Mouse (Mus musculus) cerebellum, adult 9-10 months (tissue): ENCODE measurements at regions not wholly inside any gene's neighbourhood (a gene's known extent, or its start where the extent isn't known, plus 50 kb on each side); places are given as distances from the start of the nearest gene placed in this dataset.

ENCODE experiments used
- DNase-seq: peaks from one replicate; pipeline ENCODE4 v3.0.0; 2022

DNA sequence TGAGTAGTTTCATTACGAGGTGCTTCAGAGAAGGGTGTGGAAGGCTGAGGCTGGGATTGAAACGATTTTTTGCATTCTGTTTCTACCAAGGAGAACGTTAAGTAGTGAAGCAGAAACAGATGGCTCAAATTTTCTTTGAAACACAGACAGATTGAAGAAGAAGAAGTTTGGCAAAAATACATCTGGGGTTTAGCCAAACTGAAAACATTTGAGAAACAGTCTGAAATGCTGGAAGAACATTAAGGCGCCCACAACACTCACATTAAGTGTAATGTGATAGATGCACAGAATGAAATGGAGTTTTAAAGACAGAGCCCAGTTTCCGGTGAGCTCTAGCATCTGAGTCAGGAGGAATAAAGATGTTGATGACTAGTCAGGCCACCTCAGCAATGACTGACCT lies 275.5 kb downstream of the Gm5447 start:
- DNase-seq, result no peak

DNA sequence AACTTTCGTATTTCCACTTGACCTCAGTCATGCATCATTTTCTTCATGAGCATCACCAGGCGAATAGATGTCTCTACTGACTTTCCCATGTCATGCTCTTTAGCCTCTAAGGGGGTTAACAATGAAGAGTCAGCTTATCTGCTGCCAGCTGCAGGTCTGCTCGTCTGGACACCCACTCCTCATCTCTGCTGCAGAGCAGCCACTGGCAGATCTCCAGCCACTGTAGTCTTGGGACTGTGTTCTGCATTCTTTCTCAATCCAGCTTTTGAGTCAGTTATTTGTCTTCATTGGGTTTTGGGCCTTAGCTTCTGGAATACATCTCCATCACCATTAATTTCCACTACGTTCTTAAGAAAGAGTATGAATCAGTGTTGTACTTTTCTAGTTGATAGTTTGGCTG lies 280.0 kb downstream of the Gm5447 start:
- DNase-seq, result no peak

DNA sequence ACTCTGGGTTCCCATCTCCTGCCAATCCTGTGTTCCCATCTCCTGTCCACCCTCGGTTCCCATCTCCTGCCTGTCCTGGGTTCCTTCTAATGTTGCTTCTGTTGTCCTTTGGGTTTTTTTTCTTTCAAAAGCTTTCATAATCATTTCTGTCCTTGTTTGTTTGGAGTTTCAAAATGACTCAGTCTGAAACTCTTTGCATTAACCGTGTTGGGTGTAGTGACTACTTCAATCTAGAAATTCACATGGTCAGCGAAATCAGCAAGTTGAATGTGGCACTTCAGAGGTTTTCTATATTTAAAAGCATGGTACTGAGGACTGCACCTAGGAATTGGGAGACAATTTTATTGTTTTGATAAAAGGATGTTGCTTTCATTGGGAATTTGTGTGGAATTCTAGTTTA lies 280.7 kb downstream of the Gm5447 start:
- DNase-seq, result no peak

DNA sequence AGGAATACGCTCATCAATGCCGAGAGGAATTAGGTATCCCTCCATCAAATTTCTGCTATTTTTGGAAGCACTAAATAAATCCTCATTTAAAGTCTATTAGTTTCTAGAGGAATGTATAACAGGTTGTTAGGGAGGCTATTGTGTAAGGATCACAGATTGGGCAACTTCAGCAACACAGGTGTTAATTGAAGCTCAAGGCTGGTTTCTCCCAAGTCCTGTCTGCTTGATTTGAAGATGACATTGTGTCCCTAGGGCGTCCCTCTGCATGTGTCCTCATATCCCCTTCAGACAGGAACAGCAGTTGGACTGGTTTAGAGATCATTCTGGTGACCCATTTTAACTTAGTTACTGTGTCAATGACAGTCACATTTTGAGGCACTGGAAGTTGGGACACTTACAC lies 281.5 kb downstream of the Gm5447 start:
- no peak for DNase-seq

DNA sequence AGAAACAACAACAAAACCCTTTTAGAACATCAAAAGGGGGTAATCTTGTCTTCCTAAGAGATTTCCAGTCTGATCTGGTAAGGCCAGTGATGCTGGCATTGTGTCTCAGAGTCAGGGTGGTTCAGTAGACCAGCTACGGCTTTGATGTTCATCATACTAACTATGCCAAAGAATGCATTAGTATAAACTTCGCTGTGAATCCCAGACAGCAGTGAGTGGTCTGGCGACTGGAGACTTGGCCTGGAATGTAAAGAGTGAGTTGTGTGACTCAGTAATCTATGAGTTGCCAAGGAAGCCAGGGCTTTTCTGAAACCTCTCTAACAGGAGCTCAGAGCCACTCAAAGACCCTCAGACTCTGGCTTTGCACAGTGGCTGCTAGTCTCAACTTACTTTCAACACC lies 288.1 kb upstream of the Foxq1 start:
- no peak for DNase-seq

DNA sequence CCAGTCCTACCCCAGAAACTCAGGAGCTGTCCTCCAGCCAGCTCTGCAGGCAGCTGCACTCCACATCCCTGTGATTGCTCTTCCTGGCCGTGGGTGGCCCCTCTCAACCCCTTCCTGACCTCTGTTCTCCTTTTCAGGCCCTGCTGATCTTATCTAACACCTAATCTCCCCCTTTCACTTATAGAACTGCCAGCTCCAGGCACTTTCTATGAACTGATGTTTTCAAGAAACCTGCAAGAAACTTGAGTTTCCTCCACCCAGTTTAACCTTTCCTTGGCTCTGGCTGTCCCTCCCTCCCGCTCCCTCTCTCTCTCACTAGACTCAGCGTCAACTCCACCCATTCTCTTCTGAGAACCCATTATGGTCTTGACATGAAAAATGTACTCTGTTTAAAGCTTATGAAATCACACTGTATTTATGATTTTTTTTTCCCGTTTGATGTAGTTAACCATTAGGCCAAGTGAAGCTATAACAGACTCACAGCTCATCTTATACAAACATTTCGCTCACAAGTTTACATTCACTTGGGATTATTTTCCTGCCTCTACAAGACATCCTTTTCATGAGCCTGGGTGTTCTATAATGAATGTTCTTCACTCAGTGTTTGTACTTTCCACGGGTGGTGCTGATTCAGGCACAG lies 279.8 kb upstream of the Foxq1 start:
- DNase-seq, result no peak

DNA sequence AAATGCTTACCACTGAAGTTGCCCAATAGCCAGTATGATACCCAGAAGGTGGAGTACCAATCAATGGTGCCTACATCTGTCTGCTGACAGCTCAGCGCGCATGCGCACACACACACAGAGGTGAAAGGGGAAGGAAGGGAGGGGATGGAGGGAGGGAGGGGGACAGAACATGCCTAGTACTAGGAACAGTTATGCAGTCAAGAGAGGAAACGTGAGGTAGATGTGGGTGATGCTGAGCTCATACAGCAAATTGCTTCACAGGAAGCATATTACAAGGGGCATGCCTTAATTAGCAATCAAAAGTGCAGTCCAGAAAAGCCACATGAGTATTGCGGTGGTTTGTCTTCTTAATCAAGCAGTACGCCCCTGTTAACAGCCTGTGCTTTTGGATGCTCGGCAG lies 265.3 kb upstream of the Foxq1 start:
- DNase-seq, result no peak

DNA sequence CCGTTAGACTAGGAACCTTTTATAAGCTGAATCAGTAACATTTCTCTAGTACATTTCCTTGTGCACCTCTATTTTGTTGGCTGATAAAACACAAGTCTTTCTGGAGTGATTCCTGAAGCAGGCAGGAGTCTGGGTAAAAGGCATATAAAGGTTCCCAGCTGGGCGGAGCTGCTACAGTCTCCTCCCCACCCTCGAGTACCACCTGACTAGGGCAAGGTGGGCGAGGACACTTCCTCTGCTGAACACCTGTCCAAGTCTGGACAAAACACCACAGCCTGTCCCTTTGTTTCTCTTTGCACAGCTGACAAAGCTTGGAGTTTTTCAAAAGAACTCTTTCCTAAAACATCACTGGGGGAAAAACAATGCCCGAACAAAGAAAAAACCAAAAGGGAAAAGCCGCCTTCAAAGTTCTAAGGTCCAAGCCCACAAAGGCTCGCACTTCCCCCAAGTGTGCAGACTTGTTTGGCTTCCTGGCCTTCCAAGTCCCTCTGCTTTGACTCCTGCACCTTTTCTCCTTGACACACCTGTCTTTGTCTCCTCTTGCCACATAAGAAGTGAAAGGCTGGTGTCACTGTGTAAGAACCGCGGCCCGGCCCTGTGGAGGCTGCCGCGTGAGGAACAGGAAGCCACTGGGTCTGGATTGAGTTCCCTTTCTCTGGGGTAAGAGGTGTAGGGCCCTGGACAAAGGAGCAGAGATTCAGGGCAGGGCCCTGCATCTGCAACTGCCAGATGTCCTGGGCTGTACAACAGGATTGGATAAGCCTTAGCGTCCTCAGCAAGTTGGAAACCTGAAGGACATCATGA lies 263.1 kb upstream of the Foxq1 start:
- DNase-seq, result no peak

DNA sequence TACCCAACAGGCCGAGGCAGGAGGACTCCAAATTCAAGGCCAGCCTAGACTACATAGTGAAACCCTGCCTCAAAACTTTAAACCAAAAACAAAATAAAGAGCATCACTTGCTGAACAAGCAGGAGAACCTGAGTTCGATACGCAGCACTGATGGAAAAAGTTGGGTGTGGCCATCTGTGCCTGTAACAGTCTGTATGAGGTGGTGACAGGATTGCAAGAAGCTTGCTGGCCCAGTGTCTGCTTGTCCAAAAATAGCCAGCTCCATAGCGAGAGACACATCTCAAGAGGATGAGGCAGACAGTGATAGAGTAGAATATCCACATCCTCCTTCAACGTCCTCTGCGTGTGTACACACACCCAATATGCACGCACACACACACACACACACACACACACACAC lies 261.9 kb upstream of the Foxq1 start:
- DNase-seq, result no peak

DNA sequence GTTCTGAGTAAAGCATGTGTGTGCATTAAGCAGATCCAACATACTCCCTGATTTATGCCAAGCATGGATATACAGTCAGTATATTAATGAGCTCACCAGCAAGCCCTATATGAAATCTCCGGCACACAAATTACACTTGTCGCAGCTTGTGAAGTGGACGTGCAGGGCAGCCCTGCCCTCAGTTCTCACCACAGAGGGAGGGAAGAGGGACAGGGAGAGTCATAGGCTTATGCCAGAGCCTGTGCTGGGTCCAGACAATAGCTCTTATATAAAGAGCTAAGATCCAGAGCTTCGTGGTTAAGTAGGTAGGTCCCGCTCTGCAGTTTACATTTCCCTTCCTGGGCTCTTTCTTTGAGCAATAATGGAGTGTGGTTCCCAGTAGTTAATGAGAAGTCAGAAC lies 252.7 kb upstream of the Foxq1 start:
- no peak for DNase-seq

DNA sequence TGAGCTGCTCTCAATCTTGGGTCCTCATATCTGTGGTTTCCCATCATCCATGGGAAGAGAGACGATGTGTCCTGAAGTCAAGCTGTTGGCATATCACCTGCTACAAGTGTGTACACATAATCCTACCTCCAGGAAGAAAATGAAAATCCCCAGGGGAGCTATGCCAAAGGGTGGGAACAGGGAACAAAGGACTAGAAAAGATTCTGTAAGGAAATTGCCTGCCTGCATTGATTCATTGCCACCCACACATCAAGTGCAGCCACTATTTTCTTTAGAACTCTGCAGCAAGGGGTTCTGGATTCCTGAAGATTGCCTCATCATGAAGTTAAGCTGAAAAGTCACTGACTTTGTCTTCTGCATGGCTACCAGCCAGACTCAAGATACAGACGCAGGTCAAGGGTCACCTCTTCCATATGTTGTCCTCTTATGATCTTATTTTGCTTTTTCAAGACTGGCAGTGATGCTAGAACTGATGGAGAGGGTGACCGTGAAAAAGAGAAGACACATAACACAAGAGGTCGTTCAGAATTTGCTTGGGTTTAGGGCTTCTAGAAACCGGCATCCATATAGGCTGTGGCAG lies 251.6 kb upstream of the Foxq1 start:
- no peak for DNase-seq

DNA sequence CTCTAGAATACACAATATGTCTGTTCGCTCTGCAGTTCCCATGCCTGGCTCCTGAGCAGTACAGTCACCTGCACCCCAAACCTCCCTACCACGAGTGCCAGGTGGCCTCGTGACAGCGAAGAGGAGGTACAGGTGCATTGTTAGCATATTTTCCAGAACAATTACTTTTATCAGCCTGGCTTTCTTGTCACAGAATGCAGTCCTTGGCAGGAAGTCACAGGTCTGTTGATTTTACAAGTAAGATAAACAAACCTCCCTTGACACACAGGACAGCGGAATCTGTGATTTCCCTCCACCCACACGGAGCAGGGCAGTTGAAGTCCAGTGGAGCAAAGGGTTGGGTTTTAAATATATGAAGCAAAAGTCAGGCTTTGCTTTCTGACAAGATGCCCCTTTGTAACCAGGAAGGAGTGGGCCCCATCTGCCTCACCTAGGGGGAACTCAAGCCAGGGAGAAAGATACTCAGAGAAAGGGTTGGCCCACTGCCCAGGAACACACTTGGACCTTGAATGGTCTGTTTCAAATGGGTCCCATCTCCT lies 246.8 kb upstream of the Foxq1 start:
- no peak for DNase-seq

DNA sequence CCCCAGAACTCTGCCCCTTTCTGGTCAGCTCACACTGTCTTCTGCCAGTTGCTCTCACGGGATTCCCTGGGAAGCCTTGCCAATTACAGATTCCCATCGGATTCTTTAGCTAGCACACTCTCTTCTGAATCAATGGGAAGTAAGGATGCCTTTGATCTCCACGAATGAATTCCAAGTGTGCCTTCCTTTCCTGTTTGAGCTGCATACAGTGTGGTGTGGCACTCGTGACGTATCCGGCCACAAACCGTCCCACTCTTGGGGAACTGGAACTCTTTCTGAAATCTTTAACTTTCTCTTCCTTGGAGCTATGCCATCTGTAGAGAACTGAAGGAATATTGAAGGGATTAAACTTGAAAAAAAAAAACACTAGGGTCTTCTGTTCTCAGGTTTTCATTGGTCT lies 243.2 kb upstream of the Foxq1 start:
- DNase-seq, result no peak

DNA sequence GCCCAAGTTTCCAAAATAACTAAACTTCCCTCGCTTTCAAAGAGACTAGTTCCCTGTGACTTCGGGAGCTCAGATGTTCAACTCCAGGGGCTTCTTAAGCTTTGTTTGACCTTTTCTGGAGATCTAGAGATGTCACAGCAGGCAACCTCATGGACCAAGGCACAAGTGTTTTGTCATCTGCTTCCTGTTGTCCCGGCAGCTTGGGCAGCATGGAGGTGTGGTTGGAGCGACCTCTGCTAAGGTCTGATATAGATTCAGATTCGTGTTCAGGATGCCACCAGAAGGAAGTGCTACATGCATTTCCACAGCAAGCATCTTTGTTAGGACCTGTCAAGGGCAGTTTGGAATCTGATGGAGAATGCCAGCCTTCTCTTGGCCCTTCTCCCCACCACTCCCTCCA lies 242.1 kb upstream of the Foxq1 start:
- DNase-seq, result no peak

DNA sequence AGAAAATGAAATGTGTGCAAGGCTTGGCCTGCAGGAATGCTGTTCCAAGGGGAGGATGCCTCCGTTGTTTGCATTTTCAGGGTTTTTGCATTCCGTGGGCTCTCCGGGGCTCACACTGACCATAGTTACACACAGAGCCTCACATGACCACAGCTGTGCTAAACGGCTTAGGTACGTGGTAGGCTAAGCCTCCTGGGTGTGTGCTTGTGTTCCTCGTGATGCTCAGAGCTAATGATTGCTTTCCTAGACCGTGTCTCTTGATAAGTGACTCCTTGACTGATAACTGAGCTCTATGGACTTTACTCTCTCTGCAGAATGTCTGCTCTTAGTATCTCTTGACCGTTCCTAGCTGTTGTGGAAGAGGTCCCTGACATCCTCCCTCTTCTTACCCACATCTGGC lies 238.9 kb upstream of the Foxq1 start:
- DNase-seq, result no peak

DNA sequence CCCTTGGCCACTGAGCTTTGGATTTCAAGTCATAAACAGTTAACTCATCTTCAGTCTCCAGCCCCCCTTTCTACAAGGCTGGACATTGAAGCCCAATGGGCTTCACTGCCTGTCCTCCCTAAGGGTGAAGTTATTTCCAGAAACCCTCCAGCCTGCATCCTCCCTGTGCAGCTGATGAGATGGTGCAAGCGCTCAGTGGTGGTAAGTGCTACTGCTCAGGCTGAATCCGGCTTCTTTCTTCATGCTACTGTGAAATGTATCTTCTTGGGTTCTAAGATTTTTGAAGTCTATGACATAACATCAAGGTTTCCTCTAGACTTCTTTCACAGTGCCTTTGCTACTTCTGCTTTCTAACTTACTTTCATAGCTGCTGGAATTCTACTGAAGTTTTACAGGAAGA lies 237.9 kb upstream of the Foxq1 start:
- DNase-seq, result no peak

DNA sequence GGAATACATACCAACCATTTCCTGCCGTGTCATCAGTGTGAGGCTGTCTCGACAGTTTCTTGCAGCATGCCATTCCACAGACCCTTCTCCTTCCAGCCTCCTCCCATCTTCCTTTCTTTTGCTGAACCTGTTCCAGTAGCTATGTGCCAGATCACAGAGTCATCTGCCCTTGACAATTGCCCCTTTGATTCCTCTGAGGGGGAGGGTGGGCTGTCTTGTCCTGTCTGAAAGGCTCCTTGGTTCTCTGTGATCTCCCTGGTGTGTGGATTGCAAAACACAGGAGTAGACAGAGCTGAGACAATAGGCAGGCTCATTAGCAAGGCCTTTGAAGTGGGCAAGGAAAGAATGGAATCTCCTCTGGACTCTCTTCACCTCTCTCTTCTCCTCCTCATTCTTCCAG lies 234.5 kb upstream of the Foxq1 start:
- DNase-seq, result no peak

DNA sequence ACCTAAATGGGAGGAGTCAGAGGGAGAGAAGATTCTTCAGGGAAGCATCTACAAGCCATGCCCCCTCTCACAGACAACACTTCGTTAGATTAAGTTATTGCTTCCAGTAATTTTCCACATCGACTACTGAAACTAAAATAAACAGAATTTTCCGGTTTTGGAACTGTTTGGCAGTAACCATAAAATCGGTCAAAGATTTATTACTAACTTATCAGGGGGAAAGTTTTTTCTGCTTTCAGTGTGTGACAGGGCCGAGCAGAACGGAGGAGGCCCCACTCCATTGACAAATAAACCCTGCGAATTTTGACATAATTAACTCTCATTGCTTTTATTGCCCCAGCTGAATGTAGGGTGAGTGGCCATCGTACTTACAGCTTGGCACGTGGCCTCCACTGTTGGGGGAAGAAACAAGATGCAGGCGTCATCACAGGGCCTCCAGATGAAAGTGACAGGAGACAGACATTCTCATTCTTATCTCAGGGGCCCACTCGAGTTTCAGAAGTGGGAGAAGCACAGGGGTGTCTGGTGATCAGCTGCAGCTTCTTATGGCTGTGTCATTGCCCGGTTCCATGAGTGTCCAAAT lies 229.6 kb upstream of the Foxq1 start:
- DNase-seq, result no peak

DNA sequence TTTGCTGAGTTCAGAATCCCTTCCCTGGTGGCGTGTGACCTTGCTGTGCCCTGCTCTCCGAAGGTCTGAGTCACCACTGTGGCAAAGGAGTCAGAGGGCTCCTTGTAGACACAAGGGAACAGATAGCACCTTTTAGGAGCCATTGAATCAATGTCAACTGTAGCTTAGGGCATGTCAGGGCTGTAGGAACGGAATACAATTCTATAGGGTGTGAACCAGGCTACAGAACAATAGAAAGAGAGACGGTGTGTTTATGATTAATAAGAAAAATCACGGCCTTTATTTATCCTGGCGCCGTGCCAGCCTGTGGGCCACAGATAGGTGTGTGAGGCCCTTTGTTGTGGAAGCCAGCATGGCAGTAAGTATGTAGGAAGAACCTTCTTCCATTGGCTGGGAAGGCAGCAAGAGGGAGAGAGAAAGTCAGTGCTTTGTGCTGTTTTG lies 228.4 kb upstream of the Foxq1 start:
- no peak for DNase-seq

DNA sequence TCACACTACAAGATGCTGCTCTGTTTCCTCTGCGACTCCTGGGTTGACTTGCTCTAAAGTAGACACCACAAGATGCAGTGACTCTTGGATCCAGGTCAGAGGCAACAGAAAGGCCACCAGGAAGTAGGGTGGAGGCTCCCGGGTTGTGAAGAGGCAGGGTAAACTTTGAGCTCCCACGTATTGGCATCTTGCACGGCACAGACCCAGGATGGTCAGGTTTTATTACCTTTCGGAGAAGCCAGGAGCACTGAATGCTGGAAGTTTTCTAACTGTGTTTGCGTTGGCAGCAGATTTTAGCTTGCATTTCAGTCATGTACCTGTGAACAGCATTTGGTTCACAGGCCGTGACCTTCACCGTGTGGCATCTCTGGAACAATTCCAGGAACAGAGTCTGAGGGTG lies 227.2 kb upstream of the Foxq1 start:
- no peak for DNase-seq

DNA sequence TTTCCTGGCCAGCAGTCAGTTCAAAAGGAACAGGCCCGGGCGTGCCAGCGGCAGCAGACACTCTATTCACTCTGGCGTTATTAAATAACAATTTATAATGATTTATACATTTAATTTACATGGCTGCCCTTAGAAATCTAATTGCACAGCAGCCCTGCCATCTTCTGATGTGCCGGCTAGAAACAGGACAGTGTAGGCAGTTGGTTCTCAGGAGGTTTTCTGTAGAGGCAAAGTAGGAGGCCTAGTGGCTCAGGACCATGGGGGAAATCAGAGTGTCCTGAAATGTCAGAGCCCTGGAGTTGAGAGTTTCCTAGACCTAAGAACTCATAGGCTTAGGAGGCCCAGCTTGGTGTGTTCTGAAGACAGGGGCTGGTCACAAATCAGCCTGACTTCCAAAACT lies 225.2 kb upstream of the Foxq1 start:
- no peak for DNase-seq

DNA sequence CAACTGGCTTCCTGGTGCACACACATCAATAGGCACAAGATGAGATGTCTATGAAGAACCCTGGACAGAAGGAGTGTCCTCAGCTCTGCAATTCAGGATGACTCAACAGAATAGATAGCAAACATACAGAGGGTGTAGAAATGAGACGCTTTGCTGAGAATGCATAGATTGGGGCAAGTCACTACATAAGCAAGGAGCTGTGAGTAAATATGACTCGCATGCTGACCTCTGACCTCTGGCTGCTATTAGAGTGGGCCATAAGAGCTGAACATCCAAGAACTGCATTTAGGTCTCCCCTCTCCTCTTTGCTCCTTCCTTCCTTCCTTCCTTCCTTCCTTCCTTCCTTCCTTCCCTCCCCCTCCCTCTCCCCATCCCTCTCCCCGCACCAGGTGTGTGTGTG lies 221.0 kb upstream of the Foxq1 start:
- no peak for DNase-seq

DNA sequence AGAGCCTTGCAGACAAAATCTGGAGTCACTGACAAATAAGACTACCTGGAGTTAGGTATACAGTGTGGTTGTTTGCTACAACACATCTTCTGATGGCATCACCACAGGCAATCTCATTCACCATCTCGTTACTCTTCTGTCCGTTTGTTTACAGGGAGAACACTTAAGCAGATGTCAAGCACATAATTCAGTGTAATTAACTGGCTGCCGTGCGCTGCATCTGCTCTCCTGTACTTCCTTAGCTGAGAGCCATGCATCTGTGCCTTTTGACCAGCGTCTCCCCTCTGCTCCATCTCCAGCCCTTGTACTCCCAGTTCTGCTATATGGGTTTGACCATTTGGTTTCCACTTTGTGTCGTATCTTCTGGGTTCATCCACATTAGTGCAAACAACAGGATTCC lies 218.3 kb upstream of the Foxq1 start:
- DNase-seq, result no peak

DNA sequence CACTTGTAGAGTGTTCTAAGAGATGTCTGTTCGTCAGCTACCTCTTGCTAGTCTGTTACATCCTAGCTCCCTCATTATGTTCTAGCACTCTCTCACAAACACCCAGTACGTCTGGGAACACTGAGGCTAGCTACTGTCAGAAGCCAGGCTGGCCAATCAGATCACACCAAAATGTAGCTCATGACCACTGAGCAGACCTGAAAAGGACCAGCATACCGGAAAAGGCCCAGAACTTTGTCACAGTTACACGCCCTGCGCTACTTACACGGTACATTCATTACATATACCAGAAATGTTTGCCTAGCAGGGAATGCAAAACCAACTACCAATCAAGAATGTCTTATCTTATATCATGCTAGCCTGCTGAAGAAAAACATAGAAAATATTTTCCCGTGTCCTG lies 216.5 kb upstream of the Foxq1 start:
- DNase-seq, result no peak
